Mouse (Mus musculus) NIH3T3 (cell line): ENCODE measurements at regions not wholly inside any gene's neighbourhood (a gene's known extent, or its start where the extent isn't known, plus 50 kb on each side); places are given as distances from the start of the nearest gene placed in this dataset.

Experiments used
- DNase-seq: peaks from one replicate; pipeline ENCODE4 v3.0.0-alpha.2; 2012; ENCODE audit warnings: low read depth

DNA sequence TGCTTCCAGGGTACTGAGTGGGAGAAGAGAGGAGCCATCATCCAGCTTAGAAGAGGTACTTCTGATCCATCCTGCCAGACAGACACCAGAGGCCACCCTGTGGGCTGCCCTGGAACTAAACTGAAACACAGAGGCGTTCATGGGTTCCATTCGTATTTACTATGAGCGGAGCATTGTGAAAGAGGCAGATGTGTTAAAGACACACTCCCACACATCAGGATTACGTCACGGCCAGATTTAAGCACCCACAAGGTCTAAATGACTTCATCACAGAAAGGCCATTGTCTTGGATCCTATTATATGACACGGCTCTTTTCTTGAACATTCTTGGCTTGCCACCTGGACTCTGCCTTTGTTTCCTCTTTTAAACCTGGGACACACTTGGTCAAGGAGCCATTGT, 141.0 kb upstream of the Arglu1 start:
- no peak for DNase-seq

DNA sequence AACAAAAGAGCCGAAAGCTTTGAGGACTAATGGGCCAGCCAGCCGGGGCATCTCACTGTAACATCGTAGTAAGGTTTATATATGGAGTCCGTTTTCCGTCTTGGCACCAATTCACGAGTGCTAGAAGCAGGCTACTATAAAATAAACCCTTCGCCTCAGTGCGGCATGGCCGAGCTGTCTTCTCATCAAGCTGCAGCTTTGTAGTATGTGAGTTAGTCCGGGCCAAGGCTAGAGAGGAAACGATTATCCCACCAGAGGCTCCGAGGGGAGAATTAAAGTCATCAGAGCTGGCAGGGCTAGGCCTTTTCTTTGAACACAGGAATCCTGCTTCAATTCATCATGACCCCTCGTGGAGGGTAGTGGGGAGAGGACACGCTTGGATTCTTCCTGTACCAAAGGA, 138.9 kb upstream of the Arglu1 start:
- no peak for DNase-seq

GRCm38 (mm10) chr8:8827555-8827954, 137.2 kb upstream of the Arglu1 start:
- no peak for DNase-seq

- DNase-seq = no peak
Measured at GRCm38 (mm10) chr8:8826801-8827200, 136.5 kb upstream of the Arglu1 start.

DNA sequence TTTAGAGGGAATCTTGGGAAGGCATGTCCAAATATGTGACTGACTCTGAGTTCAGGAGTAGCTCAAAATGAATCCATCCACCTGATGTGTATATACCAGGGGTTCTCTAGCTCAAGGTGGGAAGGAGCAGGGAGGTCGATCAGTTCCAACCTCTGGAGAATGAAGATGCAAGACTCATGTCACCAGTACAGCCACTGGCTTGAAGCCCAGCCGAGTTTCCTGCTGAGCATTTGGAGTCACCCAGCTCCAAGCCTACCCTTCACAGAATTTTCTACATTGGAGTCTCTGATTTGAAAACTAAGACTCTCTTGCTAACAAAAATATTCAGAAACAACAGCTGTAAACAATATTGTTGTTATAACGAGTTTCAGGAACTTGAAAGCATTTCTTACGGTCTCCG, 134.6 kb upstream of the Arglu1 start:
- DNase-seq = no peak

DNA sequence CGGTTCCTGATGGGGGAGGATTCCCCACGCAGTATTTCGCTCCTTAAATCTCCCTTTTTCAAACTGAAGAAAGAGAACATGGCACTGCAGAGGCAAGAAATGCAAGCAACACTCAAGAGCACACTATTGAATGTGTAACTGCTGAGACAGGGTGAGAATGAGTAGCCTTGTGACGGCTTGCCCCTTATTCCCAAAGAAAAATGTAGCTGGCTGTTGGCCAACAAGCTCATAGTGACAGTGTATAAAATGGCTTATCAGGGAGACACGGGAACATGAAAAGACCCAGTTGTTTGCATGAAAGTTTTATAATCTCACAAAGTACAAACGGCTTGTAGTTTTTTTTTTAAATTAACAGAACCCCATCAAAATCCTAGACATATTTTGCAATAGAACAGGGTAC, 130.8 kb upstream of the Arglu1 start:
- DNase-seq = no peak

DNA sequence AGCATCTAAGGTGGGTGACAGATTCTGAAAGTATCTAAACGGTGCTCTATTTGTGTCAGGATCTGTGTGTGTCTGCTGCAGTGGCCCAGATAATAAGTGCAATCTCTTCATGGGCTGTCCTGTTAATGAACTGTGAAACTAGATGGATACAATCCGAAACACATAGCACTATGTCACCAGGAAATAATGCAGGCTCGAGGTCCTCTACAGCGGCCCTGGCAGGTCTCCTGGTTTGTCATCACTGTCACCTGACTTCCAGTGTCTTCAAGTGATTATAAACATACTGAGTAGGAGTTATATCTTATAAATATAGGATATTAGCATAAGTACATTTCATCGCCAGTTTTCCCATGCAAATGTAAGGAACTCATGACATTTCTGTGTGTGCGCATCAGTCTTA, 130.3 kb upstream of the Arglu1 start:
- DNase-seq = no peak

DNA sequence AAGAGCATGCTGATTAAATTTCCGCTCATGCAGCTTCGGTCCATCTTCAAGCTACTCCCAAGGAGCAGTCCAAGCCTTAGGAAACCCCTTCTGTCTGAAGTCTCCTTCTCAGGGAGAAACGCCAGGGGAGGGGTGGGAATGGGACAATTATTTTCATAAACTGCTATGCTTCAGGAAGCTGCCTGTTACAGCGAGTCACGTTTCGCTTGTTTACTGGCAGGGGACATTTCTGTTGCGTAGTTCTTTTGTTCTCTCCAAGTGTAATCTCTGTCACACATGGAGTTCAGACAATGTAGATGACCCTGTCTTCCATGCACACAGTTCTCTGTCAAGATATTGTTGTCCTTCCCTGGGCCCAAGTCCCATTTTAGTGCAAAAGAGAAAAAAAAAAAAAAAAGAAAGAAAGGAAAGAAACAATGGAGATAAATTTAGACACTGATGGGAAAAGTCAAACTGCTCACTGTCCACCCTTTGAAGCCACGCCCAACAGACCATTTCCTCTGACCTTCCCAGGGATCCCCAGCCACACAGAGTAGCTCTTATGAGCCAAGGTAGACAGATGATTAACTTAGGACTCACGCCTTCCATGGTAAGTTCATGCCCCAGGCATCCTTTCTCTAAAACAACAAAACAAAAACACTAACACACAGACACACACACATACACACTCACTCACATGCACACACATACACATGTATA, 129.1 kb upstream of the Arglu1 start:
- DNase-seq = no peak

DNA sequence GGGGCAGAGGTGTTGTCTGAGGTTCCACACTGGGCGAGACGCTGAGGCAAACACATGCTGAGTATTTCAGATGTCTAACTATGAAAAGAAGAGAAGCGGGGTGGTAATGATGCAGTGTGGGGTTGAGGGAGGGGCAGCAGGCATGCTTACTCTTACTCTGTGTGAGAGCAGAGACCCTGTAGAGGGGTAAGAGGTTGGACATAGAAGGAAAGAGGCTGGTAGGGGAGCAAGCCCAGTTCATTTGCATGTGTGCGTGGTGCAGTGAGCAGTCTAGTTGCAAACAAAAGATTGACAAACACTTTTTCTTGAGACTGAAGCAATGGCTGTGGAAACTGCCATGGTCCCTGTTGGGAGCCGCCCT, 122.5 kb upstream of the Arglu1 start:
- DNase-seq = no peak

DNA sequence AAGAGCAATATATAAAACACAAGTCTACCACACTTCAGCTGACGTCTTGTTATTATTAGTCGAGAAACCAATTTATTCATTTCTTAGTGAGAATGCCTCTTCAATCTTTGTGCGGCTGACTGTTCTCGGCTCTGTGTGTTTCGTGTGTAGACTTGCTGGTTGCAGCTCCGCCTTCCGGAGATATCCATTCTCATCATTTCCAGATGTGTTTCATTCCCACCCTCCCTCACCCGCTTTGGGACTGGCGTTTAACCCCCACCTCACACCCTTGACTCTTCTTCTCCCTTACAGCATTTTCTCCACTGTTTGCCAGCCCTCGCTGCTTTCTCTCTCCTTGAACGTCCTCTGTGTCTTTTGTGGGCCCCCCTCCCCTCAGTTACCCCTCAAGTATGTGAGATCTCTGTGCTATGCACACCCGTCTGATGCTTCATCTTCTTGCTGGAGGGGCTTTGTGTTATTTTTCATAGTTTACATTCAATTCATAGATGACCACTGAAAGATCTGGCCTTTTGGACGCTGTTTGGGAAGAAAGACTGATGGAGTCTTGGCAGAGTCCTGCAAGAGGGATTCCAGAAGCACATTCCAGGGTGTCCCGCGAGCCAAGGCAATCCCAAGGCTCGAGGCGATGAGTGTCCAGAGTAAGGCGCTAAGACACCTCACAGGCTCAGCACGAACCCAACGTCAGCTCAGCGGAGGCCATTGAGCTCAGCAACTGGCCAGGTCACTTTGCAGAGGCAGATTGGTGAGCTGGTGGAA, 121.9 kb upstream of the Arglu1 start:
- DNase-seq = no peak

- DNase-seq = no peak
Measured at GRCm38 (mm10) chr8:8810928-8811327, 120.6 kb upstream of the Arglu1 start.

DNA sequence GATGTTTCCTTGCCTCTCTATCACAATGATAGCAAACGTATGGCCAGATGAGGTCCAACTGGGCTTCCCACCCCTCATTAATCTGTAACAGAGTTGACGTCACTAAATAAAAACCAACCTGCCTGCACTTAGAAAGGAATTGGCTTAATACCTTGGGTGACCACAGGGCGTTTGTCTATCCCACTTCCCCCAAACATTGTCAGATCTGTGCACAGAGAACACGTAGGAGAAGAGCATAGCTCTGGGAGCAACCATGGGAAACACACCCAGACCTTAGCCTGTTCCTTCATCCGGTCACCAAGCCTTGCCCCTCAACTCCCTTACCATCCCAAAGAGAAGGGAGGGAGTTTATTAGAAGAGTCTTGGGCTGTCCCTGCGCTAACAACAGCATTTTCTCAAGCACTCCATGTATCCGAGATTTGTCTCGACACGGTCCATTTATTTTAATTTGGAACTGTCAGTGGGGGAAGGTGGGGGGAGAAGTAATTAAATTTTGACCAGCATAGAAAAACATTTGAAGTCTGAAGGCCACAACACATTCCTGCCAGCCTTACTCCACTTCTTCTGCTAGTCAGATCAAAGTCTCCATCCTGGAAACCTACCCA, 119.6 kb upstream of the Arglu1 start:
- DNase-seq = no peak

- DNase-seq = no peak
Measured at GRCm38 (mm10) chr8:8809349-8809748, 119.0 kb upstream of the Arglu1 start.

- no peak for DNase-seq
Measured at GRCm38 (mm10) chr8:8802761-8803340, 112.5 kb upstream of the Arglu1 start.

DNA sequence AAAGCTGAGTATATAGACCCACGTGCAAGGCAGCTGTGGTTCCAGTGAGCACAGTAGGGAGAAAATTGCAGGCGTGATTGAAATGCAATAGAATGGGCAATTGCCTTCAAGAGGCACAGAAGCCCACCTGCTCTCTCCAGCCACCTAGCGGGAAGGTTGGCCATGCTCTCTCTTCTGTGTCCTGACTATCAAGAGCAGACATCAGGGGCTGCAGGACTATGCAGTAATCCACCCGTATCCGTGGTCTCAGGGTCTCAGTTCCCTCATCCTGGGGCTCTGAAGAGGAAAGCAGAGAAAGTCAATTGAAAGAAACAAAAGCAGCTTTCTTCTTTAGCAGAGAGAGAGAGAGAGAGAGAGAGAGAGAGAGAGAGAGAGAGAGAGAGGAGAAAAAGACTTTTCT, 112.0 kb upstream of the Arglu1 start:
- no peak for DNase-seq

- no peak for DNase-seq
Measured at GRCm38 (mm10) chr8:8801578-8801977, 111.3 kb upstream of the Arglu1 start.

- no peak for DNase-seq
Measured at GRCm38 (mm10) chr8:8797521-8797920, 107.2 kb upstream of the Arglu1 start.

DNA sequence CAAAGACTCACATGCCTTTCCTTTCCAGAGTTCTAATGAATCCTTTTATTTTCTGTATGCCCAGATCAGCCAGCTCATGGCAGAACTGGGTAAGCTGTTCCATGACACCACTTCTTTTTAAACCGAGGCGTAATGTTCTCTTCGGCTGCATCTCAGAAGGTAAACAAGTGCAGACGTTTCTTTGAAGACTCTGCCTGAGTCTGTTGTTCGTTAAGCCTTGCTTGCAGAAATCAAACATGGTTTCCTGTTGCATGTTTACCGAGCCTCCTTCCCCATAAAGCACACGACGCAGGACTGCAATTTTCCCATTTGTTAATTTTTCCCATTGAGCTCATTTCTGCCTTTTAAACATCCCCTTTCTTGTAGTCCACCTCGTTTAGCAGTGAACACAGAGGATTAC, 106.6 kb upstream of the Arglu1 start:
- no peak for DNase-seq

DNA sequence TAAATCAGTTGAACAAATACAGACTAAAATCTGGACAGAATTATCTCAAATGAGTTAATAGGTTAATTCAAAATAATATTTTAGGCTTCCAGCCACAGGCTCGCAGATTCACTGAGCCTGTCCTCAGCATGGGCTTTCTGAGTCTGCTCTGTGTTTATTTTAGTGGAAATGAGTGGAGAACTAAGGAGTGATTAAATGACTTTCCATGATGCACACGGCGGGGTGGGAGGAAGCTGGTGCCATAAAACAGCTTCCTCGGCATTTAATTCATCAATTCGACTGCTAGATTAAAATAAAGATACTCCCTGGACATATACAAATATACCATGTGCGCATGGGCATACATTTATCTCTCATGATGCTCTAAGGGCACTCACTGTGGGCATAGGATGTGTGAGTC, 104.4 kb upstream of the Arglu1 start:
- no peak for DNase-seq

DNA sequence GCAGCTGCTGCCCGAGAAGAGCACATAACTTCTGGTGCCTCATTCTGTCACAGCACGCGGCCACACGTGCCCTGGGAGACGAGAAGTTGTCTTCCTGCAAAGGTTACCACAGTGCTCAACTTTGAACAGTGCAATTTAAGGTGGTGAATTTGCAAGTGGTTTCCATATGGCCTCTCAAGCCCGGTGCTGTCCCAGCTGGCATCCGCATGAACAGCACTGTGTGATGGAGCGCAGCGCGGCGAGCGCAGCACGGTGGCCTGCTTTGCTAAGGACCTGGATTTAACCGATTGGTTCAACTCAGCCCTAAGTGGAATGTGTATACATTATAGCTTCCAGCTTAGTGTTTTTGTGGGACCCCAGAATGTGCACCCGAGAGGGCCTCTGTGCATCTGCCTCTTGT, 89.6 kb upstream of the Arglu1 start:
- DNase-seq = no peak

- DNase-seq = no peak
Measured at GRCm38 (mm10) chr8:8774496-8775015, 84.2 kb upstream of the Arglu1 start.

DNA sequence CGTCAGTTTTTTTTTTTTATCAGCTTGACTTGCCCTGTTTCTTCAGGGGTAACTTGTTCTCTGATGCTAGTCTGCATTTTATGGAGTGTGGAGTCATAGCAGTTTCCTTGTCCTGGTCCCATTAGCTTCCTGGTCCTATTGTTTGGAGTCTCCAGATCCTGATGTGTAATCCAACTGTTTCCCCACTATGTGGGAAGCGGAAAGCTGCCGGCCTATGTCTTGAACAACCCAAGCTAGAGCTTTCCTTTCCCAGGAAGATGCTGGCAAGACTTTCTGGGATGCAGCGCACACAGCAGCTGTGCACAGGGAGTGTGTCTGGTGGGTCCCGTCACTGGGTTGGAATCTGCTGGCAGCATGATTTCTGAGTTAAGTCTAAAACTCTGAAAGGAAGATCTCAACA, 82.1 kb upstream of the Arglu1 start:
- DNase-seq = no peak

- DNase-seq = no peak
Measured at GRCm38 (mm10) chr8:8770397-8770796, 80.1 kb upstream of the Arglu1 start.
